Mouse (Mus musculus): Measurements from ENCODE around the gene Ninl. TPM values are rescaled to one million over a fixed set of nuclear protein-coding genes. Genes with fewer than 3 reads are reported as not detected.
"Not testable (repeated sequence)": the region's sequence is repeated elsewhere in the genome, so short reads cannot be mapped to it uniquely, and the experiment has no call there.

Gene Ninl
- total and polyA plus RNA-seq, 3 experiments, result 3.6 to 7.5 (median 5.6) TPM

DNA sequence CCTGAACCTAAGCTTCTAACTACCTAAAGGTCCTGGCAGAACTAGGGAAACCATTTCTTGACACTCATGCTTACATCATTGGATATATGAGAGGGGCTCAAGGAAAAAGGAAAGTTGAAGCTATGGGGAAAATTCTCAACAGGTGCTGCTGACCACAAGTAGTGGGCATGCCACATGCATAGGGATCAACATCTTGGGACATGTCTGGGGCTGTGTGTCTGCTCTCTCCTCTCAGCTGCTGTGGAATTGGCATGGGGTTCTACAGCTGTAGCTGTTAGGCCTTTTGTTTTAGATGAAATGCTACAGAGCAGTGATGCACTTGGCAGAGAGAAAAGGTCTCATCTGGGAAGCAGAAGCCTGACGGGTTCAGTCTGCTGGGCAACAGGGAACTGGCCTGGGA, 83.3 kb downstream of the Ninl start:
- 0 out of 2 replicates have a peak, but pooled peaks cover 3% of the 10 kb centered on the region for H3K4me1 ChIP-seq (ENCODE audit: insufficient read depth, low read depth, low read length)
- peaks cover 58% of the 10 kb centered on the region for H3K36me3 ChIP-seq (replicated peaks)
- DNase-seq (ENCODE audit: low spot score) (no peak), ATAC-seq (ENCODE audit: extremely low read depth, insufficient number of reproducible peaks, low FRiP score, poor library complexity, severe bottlenecking) (no peak)
- no peaks in the 10 kb centered on the region for H3K27me3 ChIP-seq (ENCODE audit: insufficient read depth, low read length)
- no peaks in the 10 kb centered on the region for H3K9me3 ChIP-seq (replicated peaks)
- H3K4me3 ChIP-seq (ENCODE audit: low read depth, low read length), result no peak overlapping the region
- TF ChIP-seq GATA2 (IDR thresholded peaks at IDR 0.05; ENCODE audit: borderline replicate concordance, low read depth, low read length) (no peak), CTCF (IDR thresholded peaks at IDR 0.05; ENCODE audit: low read depth, low read length) (no peak), POLR2AphosphoS5 (IDR thresholded peaks at IDR 0.05; ENCODE audit: insufficient replicate concordance, low read depth, low read length) (no peak), TAL1 (conservative IDR thresholded peaks at IDR 0.05; ENCODE audit: low read depth, low read length) (no peak), GATA1 (IDR thresholded peaks at IDR 0.05; ENCODE audit: borderline replicate concordance, low read length) (no peak)

DNA sequence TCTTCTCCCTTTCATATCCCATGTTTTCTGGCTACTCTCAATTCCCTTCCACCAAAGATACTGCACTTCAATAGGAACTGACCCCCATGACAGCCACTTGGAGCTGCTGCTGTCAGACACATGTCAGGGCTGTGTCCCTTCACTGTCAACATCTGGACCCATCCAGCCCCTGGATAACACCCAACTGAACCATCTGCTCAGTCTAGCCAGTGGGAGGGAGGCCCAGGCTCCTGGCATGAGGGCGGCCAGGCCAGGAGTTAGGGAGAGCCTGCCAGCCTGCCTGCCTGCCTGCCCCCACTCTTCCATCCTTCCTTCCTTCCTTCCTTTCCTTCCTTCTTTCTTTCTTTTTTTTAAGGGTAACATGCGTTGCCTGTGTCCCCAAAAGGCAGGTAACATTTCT, 88.0 kb downstream of the Ninl start:
- no peaks in the 10 kb centered on the region for H3K9me3 ChIP-seq (replicated peaks)
- DNase-seq (ENCODE audit: low spot score) (no peak), ATAC-seq (ENCODE audit: extremely low read depth, insufficient number of reproducible peaks, low FRiP score, poor library complexity, severe bottlenecking) (no peak)
- no peak overlapping the region for H3K4me3 ChIP-seq (ENCODE audit: low read depth, low read length)
- H3K36me3 ChIP-seq (replicated peaks), result peaks cover 57% of the 10 kb centered on the region
- TF ChIP-seq CTCF (IDR thresholded peaks at IDR 0.05; ENCODE audit: low read depth, low read length) (no peak), POLR2AphosphoS5 (IDR thresholded peaks at IDR 0.05; ENCODE audit: insufficient replicate concordance, low read depth, low read length) (no peak), GATA1 (IDR thresholded peaks at IDR 0.05; ENCODE audit: borderline replicate concordance, low read length) (no peak), TAL1 (conservative IDR thresholded peaks at IDR 0.05; ENCODE audit: low read depth, low read length) (no peak), GATA2 (IDR thresholded peaks at IDR 0.05; ENCODE audit: borderline replicate concordance, low read depth, low read length) (no peak)
- no peaks in the 10 kb centered on the region for H3K4me1 ChIP-seq (ENCODE audit: insufficient read depth, low read depth, low read length)
- H3K27me3 ChIP-seq (ENCODE audit: insufficient read depth, low read length), result no peaks in the 10 kb centered on the region

DNA sequence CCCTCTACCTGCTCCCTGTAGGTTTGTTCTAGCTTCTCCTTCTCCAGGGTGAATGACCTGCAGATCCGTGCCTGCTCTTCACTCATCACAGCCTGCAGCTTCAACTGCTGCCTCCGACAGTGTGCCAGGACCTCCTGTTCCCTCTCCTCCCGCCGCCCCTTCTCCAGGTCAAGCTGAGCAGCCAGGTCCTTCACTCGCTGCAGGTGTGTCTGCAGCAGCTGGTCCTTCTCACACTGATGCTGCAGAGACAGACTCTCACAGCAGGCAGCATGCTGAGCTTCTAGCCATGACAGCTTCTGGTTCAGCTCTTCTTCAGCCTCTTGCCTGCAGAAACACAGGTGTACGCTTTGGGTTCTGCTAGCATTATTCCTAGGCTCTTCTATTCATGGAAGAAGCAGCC, 89.1 kb downstream of the Ninl start:
- ATAC-seq (ENCODE audit: extremely low read depth, insufficient number of reproducible peaks, low FRiP score, poor library complexity, severe bottlenecking) (no peak), DNase-seq (ENCODE audit: low spot score) (no peak)
- Histone ChIP-seq H3K27me3 (ENCODE audit: insufficient read depth, low read length) (no peaks in the 10 kb centered on the region), H3K4me3 (ENCODE audit: low read depth, low read length) (no peak overlapping the region), H3K9me3 (replicated peaks) (no peaks in the 10 kb centered on the region), H3K4me1 (ENCODE audit: insufficient read depth, low read depth, low read length) (no peaks in the 10 kb centered on the region), H3K36me3 (replicated peaks) (peaks cover 49% of the 10 kb centered on the region)
- TF ChIP-seq GATA2 (IDR thresholded peaks at IDR 0.05; ENCODE audit: borderline replicate concordance, low read depth, low read length) (no peak), POLR2AphosphoS5 (IDR thresholded peaks at IDR 0.05; ENCODE audit: insufficient replicate concordance, low read depth, low read length) (no peak), GATA1 (IDR thresholded peaks at IDR 0.05; ENCODE audit: borderline replicate concordance, low read length) (no peak), TAL1 (conservative IDR thresholded peaks at IDR 0.05; ENCODE audit: low read depth, low read length) (no peak), CTCF (IDR thresholded peaks at IDR 0.05; ENCODE audit: low read depth, low read length) (no peak)

DNA sequence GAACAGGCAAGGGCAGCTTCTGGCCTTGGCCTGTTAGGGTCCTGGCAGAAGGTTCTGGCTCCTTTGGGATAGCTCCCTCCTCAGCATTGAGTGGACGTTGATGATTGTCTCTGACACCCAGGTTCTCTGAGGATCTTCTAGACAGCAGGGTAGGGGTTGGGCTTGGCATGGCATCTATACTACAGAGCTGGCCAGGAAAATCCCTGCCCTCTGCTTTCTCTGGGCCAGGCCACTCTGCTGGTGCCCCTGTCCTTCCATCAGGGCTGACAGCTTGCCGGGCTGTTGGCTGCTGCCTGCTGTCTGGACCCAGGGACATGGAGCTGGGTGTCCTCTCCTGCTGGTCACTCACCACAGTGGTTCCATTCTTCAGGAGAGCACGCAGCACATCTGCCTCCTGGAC, 89.5 kb downstream of the Ninl start:
- Histone ChIP-seq H3K9me3 (replicated peaks) (no peaks in the 10 kb centered on the region), H3K36me3 (replicated peaks) (peaks cover 49% of the 10 kb centered on the region), H3K27me3 (ENCODE audit: insufficient read depth, low read length) (no peaks in the 10 kb centered on the region), H3K4me1 (ENCODE audit: insufficient read depth, low read depth, low read length) (no peaks in the 10 kb centered on the region), H3K4me3 (ENCODE audit: low read depth, low read length) (no peak overlapping the region)
- no peak for TF ChIP-seq CTCF (IDR thresholded peaks at IDR 0.05; ENCODE audit: low read depth, low read length)
- no peak for TF ChIP-seq GATA2 (IDR thresholded peaks at IDR 0.05; ENCODE audit: borderline replicate concordance, low read depth, low read length)
- TF ChIP-seq GATA1 (IDR thresholded peaks at IDR 0.05; ENCODE audit: borderline replicate concordance, low read length), result no peak
- ATAC-seq (ENCODE audit: extremely low read depth, insufficient number of reproducible peaks, low FRiP score, poor library complexity, severe bottlenecking), result no peak
- no peak for DNase-seq (ENCODE audit: low spot score)

DNA sequence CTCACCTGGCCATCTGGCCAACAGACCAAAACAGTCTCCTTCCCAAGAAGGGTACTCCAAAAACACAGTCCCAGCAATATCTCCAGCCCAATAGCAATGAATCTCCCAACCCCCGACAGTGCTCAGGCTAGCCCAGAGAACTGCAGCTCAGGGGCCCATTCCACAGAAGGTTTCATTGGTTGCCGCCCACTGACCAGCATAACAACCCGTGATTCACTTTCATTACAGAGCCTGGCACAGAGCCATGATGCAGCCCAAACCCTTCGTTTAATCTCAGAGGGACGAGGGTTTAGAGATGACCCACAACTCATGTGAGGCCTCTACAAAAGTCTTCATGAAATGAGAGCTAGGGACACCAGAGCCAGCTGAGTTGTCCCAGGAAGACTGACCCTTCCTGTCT, 90.4 kb downstream of the Ninl start:
- TF ChIP-seq GATA1 (IDR thresholded peaks at IDR 0.05; ENCODE audit: borderline replicate concordance, low read length), result no peak
- H3K4me3 ChIP-seq (ENCODE audit: low read depth, low read length), result no peak overlapping the region
- H3K4me1 ChIP-seq (ENCODE audit: insufficient read depth, low read depth, low read length), result no peaks in the 10 kb centered on the region
- DNase-seq (ENCODE audit: low spot score), result no peak
- H3K27me3 ChIP-seq (ENCODE audit: insufficient read depth, low read length), result no peaks in the 10 kb centered on the region
- H3K9me3 ChIP-seq (replicated peaks), result no peaks in the 10 kb centered on the region
- no peak for ATAC-seq (ENCODE audit: extremely low read depth, insufficient number of reproducible peaks, low FRiP score, poor library complexity, severe bottlenecking)
- H3K36me3 ChIP-seq (replicated peaks), result peaks cover 49% of the 10 kb centered on the region

DNA sequence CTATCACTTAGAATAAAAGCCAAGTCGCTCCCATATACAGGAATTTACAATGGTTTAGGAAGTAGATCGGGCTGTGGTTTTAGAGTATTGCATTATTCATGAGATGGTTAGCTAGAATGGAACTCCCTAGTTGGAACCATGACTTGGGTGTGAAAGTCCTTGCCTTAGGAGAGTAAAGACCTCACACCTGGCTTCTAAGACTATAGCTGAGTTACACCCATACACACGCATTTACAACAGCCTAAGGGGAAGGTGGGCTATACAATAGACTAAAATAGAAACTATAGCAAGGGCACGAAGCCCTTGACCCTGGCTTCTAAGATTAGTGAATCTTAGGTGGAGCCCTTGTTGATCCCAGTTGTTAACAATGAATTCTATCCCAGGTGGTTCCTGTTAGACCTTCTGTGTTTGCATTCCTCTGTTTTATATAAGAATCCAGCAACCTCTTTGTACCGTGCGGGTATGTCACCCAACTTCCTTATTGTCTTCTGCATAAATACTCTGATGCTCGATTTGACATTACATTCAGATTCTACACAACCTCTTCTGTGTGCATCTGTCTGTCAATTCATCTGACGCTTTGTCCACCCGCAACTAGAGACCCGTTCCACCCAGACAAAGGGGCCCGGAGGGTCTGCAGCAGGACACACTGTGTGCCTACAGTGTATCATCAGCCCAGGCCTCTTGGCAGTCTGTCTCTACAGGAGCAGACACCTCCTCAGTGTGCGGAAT, 91.1 kb downstream of the Ninl start:
- H3K9me3 ChIP-seq (replicated peaks); H3K4me3 ChIP-seq (ENCODE audit: low read depth, low read length); H3K4me1 ChIP-seq (ENCODE audit: insufficient read depth, low read depth, low read length); ATAC-seq (ENCODE audit: extremely low read depth, insufficient number of reproducible peaks, low FRiP score, poor library complexity, severe bottlenecking); DNase-seq (ENCODE audit: low spot score); H3K27me3 ChIP-seq (ENCODE audit: insufficient read depth, low read length): not testable (repeated sequence)
- peaks cover 49% of the 10 kb centered on the region for H3K36me3 ChIP-seq (replicated peaks)

DNA sequence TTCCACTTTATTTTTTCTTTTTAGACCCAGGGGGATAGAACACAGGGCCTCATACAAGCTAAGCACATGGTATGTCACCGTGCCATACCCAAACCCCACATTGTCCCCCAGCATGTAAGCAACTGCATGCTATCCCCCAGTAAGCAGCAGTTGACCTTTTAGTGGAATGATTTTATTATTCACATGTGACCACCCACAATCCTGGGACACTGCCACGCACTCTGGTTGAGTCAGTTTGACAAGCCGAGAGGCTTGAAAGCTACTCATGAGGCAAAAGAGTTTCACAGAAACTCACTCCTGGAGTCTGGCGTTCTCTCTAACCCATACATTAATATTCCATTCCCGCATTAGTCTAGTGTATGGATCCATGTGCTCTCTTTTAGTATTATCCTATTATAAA, 91.8 kb downstream of the Ninl start:
- not testable (repeated sequence) for H3K9me3 ChIP-seq (replicated peaks); H3K4me1 ChIP-seq (ENCODE audit: insufficient read depth, low read depth, low read length); ATAC-seq (ENCODE audit: extremely low read depth, insufficient number of reproducible peaks, low FRiP score, poor library complexity, severe bottlenecking); DNase-seq (ENCODE audit: low spot score); H3K27me3 ChIP-seq (ENCODE audit: insufficient read depth, low read length); H3K4me3 ChIP-seq (ENCODE audit: low read depth, low read length)
- H3K36me3 ChIP-seq (replicated peaks), result peaks cover 47% of the 10 kb centered on the region
